Mouse (Mus musculus) stomach, postnatal 0 days (tissue): ENCODE results near the gene Rcan1. TPM values are rescaled to one million over a fixed set of nuclear protein-coding genes. Genes with fewer than 3 reads are reported as not detected.
A peak's percentile ranks its signal among the peaks of the same experiment; 100 is the strongest.

Experiments
- ATAC-seq: fragments of 200-750 bp; cut with Nextera tagmentation; 2 replicates; pipeline ENCODE4 v1.8.0; 2017; ENCODE audit not compliant: low FRiP score, low TSS enrichment
- DNase-seq: peaks from one replicate; pipeline ENCODE4 v3.0.0-alpha.2; 2016; ENCODE audit warnings: low spot score
- H3K27ac ChIP-seq: fragments of 300-500 bp; sonication (generic); replicated peaks from 2 replicates; pipeline ENCODE4 v1.5.1; 2014; ENCODE audit warnings: mild to moderate bottlenecking, control low read depth
- H3K27me3 ChIP-seq: fragments of 300-500 bp; sonication (generic); 2 replicates; pipeline ENCODE4 v1.6.1; 2014; ENCODE audit warnings: low read length; ENCODE audit not compliant: control insufficient read depth, insufficient read depth
- H3K36me3 ChIP-seq: fragments of 300-500 bp; sonication (generic); 2 replicates; pipeline ENCODE4 v1.6.1; 2014; ENCODE audit warnings: low read length, mixed read lengths; ENCODE audit not compliant: control insufficient read depth, insufficient read depth
- H3K4me1 ChIP-seq: fragments of 300-500 bp; sonication (generic); replicated peaks from 2 replicates; pipeline ENCODE4 v1.6.1; 2014; ENCODE audit warnings: antibody characterized with exemption; ENCODE audit not compliant: control insufficient read depth, insufficient read depth
- H3K4me2 ChIP-seq: fragments of 300-500 bp; sonication (generic); replicated peaks from 2 replicates; pipeline ENCODE4 v1.6.1; 2014; ENCODE audit warnings: low read depth, mild to moderate bottlenecking, control low read depth, moderate library complexity
- H3K4me3 ChIP-seq: fragments of 300-500 bp; sonication (generic); 2 replicates; pipeline ENCODE4 v1.5.1; 2014; ENCODE audit warnings: low read depth, low read length, control low read depth
- H3K9ac ChIP-seq: fragments of 300-500 bp; sonication (generic); 2 replicates; pipeline ENCODE4 v1.6.1; 2014; ENCODE audit warnings: mild to moderate bottlenecking, low read length, control low read depth, mixed read lengths
- H3K9me3 ChIP-seq: fragments of 300-500 bp; sonication (generic); 2 replicates; pipeline ENCODE4 v1.6.1; 2016; ENCODE audit warnings: low read length; ENCODE audit not compliant: control insufficient read depth
- CTCF ChIP-seq: IDR thresholded peaks from 2 replicates; pipeline ENCODE4 v1.5.1; 2016; ENCODE audit warnings: antibody characterized with exemption, low read depth, mild to moderate bottlenecking, moderate library complexity
- EP300 ChIP-seq: optimal IDR thresholded peaks from 2 replicates; pipeline ENCODE3; 2016; ENCODE audit warnings: antibody characterized with exemption
- WGBS: fragments of 180-500 bp; shearing (Covaris S2); extraction: QIAGEN DNeasy Blood & Tissue Kit; methylation state at CpG from one replicate; pipeline ENCODE4 v1.1.7; 2014; 5-methylcytosine and 5-hydroxymethylcytosine counted together
- polyA plus RNA-seq: library from polyadenylated mRNA; unstranded; fragments of >200 nt; fragmentation: Nextera tagmentation; extraction: Ambion mirVana; gene quantifications from 2 replicates; pipeline ENCODE4 v1.2.1, GENCODE M21; 2015

Rcan1 gene
- polyA plus RNA-seq, 1 experiment from 2014 or later: 24.8 TPM

GRCm38 (mm10) chr16:92450331-92450730 is 20.3 kb downstream of the Rcan1 start:
- Histone ChIP-seq H3K4me3 (no peak overlapping the region), H3K9ac (no peak overlapping the region), H3K36me3 (no peaks in the 10 kb centered on the region), H3K27me3 (no peaks in the 10 kb centered on the region), H3K9me3 (no peaks in the 10 kb centered on the region), H3K4me2 (no peak overlapping the region), H3K4me1 (no peaks in the 10 kb centered on the region), H3K27ac (no peak overlapping the region)
- ATAC-seq: no peak
- 89% methylated on average over 8 of the region's 8 CpGs for WGBS
- no peak for DNase-seq
- TF ChIP-seq EP300: no peak
- no peak for TF ChIP-seq CTCF

- Histone ChIP-seq H3K9ac (no peak overlapping the region), H3K27ac (no peak overlapping the region), H3K4me1 (no peaks in the 10 kb centered on the region), H3K36me3 (no peaks in the 10 kb centered on the region), H3K4me3 (no peak overlapping the region), H3K27me3 (no peaks in the 10 kb centered on the region), H3K9me3 (no peaks in the 10 kb centered on the region), H3K4me2 (no peak overlapping the region)
- DNase-seq: no peak
- ATAC-seq: no peak
- 92% methylated on average over 14 of the region's 14 CpGs for WGBS
- TF ChIP-seq CTCF (no peak), EP300 (no peak)
These were observed 21.6 kb downstream of the Rcan1 start for GRCm38 (mm10) chr16:92449080-92449479.

DNA sequence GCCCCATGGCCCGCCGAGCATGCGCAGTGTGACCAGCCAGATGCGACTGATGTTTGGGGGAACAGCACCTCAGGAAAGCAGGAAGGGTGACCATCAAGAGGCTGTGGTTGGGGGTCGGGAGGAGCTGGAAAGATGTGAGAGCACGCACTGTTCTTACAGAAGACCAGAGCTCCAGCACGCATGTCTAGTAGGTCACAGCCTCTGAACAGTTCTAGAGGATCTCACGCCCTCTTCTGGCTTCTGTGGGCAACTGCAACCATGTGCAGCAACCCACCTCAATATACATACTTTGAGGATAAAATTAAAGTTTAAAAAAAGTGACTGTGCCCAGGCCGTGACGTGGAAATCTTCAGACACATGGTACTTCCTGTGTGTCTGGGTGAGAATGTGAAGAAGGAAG is 25.3 kb downstream of the Rcan1 start:
- Histone ChIP-seq H3K9me3 (no peaks in the 10 kb centered on the region), H3K27me3 (no peaks in the 10 kb centered on the region), H3K27ac (no peak overlapping the region), H3K9ac (no peak overlapping the region), H3K4me3 (no peak overlapping the region), H3K4me2 (no peak overlapping the region), H3K4me1 (0 out of 2 replicates have a peak, but pooled peaks cover 2% of the 10 kb centered on the region), H3K36me3 (no peaks in the 10 kb centered on the region)
- DNase-seq (no peak), ATAC-seq (no peak)
- TF ChIP-seq CTCF (peak; percentile 79), EP300 (no peak)
- WGBS: 65% methylated on average over 10 of the region's 10 CpGs

DNA sequence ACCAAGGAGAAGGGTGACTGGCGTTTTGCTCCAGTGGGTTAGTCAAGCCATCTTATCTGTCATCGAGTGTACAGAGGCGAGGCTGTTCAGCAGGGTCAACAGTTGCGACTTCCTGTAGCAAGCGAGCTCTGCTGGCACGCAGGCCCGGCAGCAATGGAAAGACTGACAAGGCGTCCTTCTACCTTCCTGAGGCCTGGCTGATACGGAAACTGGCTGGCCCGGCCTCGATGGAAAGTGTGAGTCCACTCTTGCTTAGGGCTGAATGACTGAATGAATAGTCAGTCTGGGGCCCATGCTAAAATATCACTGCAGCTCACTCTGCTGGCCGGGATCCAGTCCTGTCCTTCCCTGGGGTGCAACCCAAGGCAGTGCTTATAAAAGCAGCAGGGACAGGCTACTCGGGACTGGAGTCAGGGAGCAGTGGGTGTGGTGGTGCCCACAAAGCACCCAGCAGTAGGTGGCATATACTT is 27.0 kb downstream of the Rcan1 start:
- ATAC-seq: peak; percentile 91
- Histone ChIP-seq H3K9me3 (no peaks in the 10 kb centered on the region), H3K9ac (no peak overlapping the region), H3K4me2 (no peak overlapping the region), H3K27me3 (no peaks in the 10 kb centered on the region), H3K27ac (peak overlapping the region; percentile 53), H3K4me1 (0 out of 2 replicates have a peak, but pooled peaks cover 2% of the 10 kb centered on the region), H3K36me3 (no peaks in the 10 kb centered on the region), H3K4me3 (no peak overlapping the region)
- WGBS: 47% methylated on average over 13 of the region's 13 CpGs
- DNase-seq: peak; percentile 88
- TF ChIP-seq CTCF: peak; percentile 49
- no peak for TF ChIP-seq EP300

DNA sequence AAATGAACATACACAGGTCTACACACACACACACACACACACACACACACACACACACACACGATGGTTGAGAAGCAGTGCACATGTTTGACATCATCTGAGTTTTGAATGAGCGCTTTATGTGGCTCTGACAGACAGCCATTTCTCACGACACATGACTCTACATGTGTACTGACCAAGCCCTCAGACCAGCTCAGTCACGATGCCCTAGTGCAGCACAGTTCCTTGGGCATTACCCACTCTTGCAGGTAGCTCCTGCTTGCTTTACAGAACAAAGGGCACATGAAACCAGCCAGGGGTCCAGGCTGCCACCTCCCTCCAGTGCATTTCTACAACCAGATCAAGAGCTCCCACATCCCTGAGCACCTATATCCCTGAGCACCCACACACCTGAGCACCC is 27.7 kb downstream of the Rcan1 start:
- WGBS: 76% methylated on average over 4 of the region's 4 CpGs

DNA sequence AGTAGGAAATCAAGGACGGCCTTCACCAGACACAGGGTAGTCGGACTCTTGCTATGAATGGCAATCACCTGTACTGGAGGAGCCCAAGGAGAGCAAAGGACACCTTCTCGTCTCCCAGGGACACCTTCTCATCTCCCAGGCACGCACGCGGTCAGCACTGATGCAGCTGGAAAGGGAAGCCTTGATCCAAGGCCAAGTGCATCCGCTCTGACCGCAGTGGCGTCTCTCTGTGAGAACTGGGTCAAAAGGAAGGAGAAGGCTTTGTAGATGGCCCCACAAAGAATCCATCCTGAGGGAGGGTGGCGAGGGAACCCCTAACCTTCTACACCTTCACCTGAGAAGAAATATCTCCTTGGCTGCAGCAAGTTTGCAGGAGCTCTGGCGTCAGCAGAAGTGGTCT is 28.5 kb downstream of the Rcan1 start:
- no peaks in the 10 kb centered on the region for H3K27me3 ChIP-seq
- WGBS: 92% methylated on average over 11 of the region's 11 CpGs
- H3K36me3 ChIP-seq: no peaks in the 10 kb centered on the region
- no peak overlapping the region for H3K9ac ChIP-seq
- TF ChIP-seq EP300 (no peak), CTCF (no peak)
- no peak overlapping the region for H3K4me2 ChIP-seq
- H3K4me3 ChIP-seq: no peak overlapping the region
- 0 out of 2 replicates have a peak, but pooled peaks cover 2% of the 10 kb centered on the region for H3K4me1 ChIP-seq
- ATAC-seq (no peak), DNase-seq (no peak)
- no peaks in the 10 kb centered on the region for H3K9me3 ChIP-seq
- no peak overlapping the region for H3K27ac ChIP-seq

More for the DNA sequence above, 27.7 kb downstream of the Rcan1 start:
- DNase-seq (no peak), ATAC-seq (peak; percentile 54)
- TF ChIP-seq CTCF (no peak), EP300 (no peak)
- Histone ChIP-seq H3K4me1 (0 out of 2 replicates have a peak, but pooled peaks cover 2% of the 10 kb centered on the region), H3K4me2 (no peak overlapping the region), H3K9ac (no peak overlapping the region), H3K27me3 (no peaks in the 10 kb centered on the region), H3K4me3 (no peak overlapping the region), H3K9me3 (no peaks in the 10 kb centered on the region), H3K36me3 (no peaks in the 10 kb centered on the region), H3K27ac (peak overlapping the region; percentile 69)
